Mouse (Mus musculus) liver, embryonic 14.5 days (tissue): Measurements from ENCODE around the gene Atrip. TPM values are rescaled to one million over a fixed set of nuclear protein-coding genes. Genes with fewer than 3 reads are reported as not detected.
A peak's percentile ranks its signal among the peaks of the same experiment; 100 is the strongest.

Experiments used
- ATAC-seq: fragments of 200-750 bp; cut with Nextera tagmentation; 2 replicates; pipeline ENCODE4 v1.8.0; 2017; ENCODE audit warnings: moderate number of reproducible peaks, mild to moderate bottlenecking, moderate library complexity; ENCODE audit not compliant: insufficient read depth
- DNase-seq, 3 experiments: peaks; one replicate each; pipeline ENCODE4 v3.0.0-alpha.2; 2012 to 2013; ENCODE audit warnings: low read depth in 3 of 3, low spot score in 3 of 3
- H3K27ac ChIP-seq: fragments of 300-500 bp; sonication (generic); 2 replicates; pipeline ENCODE4 v1.5.1; 2014; ENCODE audit warnings: moderate library complexity, mild to moderate bottlenecking, control low read depth, inconsistent platforms
- H3K27me3 ChIP-seq: fragments of 300-500 bp; sonication (generic); 2 replicates; pipeline ENCODE4 v1.6.1; 2014; ENCODE audit warnings: mild to moderate bottlenecking, low read length, moderate library complexity; ENCODE audit not compliant: control insufficient read depth, insufficient read depth
- H3K36me3 ChIP-seq: fragments of 300-500 bp; sonication (generic); replicated peaks from 2 replicates; pipeline ENCODE4 v1.6.1; 2014; ENCODE audit warnings: low read depth; ENCODE audit not compliant: control insufficient read depth, insufficient read depth
- H3K4me1 ChIP-seq, 2 experiments: fragments of 200-500 bp in 1 of 2; fragments of 300-500 bp in 1 of 2; sonication (generic) in 1 of 2; replicated peaks; 2 replicates each; pipeline ENCODE4 v1.6.1; 2012 to 2014; ENCODE audit warnings: antibody characterized with exemption in 1 of 2, inconsistent platforms in 1 of 2, low read length in 1 of 2; ENCODE audit not compliant: control insufficient read depth in 2 of 2, insufficient read depth in 2 of 2
- H3K4me2 ChIP-seq: fragments of 300-500 bp; sonication (generic); 2 replicates; pipeline ENCODE4 v1.6.1; 2014; ENCODE audit warnings: low read depth, mild to moderate bottlenecking, control low read depth, moderate library complexity
- H3K4me3 ChIP-seq, 2 experiments: fragments of 200-500 bp in 1 of 2; fragments of 300-500 bp in 1 of 2; sonication (generic) in 1 of 2; 2 replicates each; pipeline ENCODE4 v1.5.1; 2012 to 2014; ENCODE audit warnings: low read depth in 2 of 2, low read length in 2 of 2, mild to moderate bottlenecking in 2 of 2, control low read depth in 1 of 2, inconsistent platforms in 1 of 2, moderate library complexity in 1 of 2; ENCODE audit not compliant: insufficient read depth in 1 of 2
- H3K9ac ChIP-seq: fragments of 300-500 bp; sonication (generic); replicated peaks from 2 replicates; pipeline ENCODE4 v1.6.1; 2014; ENCODE audit warnings: mild to moderate bottlenecking, control low read depth, moderate library complexity
- H3K9me3 ChIP-seq: fragments of 300-500 bp; sonication (generic); 2 replicates; pipeline ENCODE4 v1.6.1; 2016; ENCODE audit warnings: low read length, mixed read lengths; ENCODE audit not compliant: control insufficient read depth
- CTCF ChIP-seq: IDR thresholded peaks from 2 replicates; pipeline ENCODE4 v1.5.1; 2016; ENCODE audit warnings: antibody characterized with exemption, low read depth, control low read depth
- EP300 ChIP-seq: IDR thresholded peaks from 2 replicates; pipeline ENCODE4 v1.6.1; 2016; ENCODE audit warnings: antibody characterized with exemption, low read depth
- WGBS: fragments of 180-500 bp; shearing (Covaris S2); extraction: QIAGEN DNeasy Blood & Tissue Kit; methylation state at CpG from one replicate; pipeline ENCODE4 v1.1.7; 2014; ENCODE audit not compliant: insufficient replicate concordance; 5-methylcytosine and 5-hydroxymethylcytosine counted together
- polyA plus RNA-seq, 2 experiments: library from polyadenylated mRNA; depleted of rRNA in 1 of 2; stranded (reverse) in 1 of 2; unstranded in 1 of 2; fragments of >200 nt; fragmentation: Nextera tagmentation in 1 of 2; extraction: Ambion mirVana in 1 of 2; gene quantifications; 2 replicates each; pipeline versions ENCODE4 v1.2.1 to v1.2.3; 2012 to 2014

The Atrip gene
- polyA plus RNA-seq, 2 experiments: 6.5 to 9.0 TPM

GRCm38 (mm10) chr9:109060184-109060897, 13.6 kb downstream of the Atrip start:
- no peak for ATAC-seq
- H3K9me3 ChIP-seq: no peaks in the 10 kb centered on the region
- peaks cover 16% of the 10 kb centered on the region for H3K36me3 ChIP-seq
- H3K4me1 ChIP-seq: peaks cover 4 to 7% of the 10 kb centered on the region in 2 experiments; a peak in 2 of 4 replicates
- no peak overlapping the region for H3K27ac ChIP-seq
- H3K27me3 ChIP-seq: no peaks in the 10 kb centered on the region
- DNase-seq: no peak
- no peak overlapping the region; a peak in 1 of 4 replicates for H3K4me3 ChIP-seq
- H3K9ac ChIP-seq: no peak overlapping the region
- TF ChIP-seq EP300 (no peak), CTCF (no peak)
- no peak overlapping the region for H3K4me2 ChIP-seq
- WGBS: 86% methylated on average over 16 of the region's 16 CpGs

GRCm38 (mm10) chr9:109059136-109059903, 14.6 kb downstream of the Atrip start, which contains the start of gene Trex1:
Gene Trex1, minus strand, starts transcription at chr9:109059734.
- peak within 1 kb of the TSS; percentile 73 for H3K9ac ChIP-seq

GRCm38 (mm10) chr9:109058006-109058765, 15.7 kb downstream of the Atrip start:
- Histone ChIP-seq H3K36me3 (peaks cover 10% of the 10 kb centered on the region), H3K27ac (no peak overlapping the region), H3K4me3 (no peak overlapping the region), H3K4me2 (peak overlapping the region; percentile 95), H3K9me3 (no peaks in the 10 kb centered on the region), H3K4me1 (peaks cover 4 to 13% of the 10 kb centered on the region in 2 experiments; a peak in 2 of 4 replicates), H3K9ac (no peak overlapping the region), H3K27me3 (no peaks in the 10 kb centered on the region)
- no peak for ATAC-seq
- 87% methylated on average over 19 of the region's 19 CpGs for WGBS
- no peak for DNase-seq
- no peak for TF ChIP-seq CTCF
- no peak for TF ChIP-seq EP300

More at GRCm38 (mm10) chr9:109059136-109059903, 14.6 kb downstream of the Atrip start, which contains the start of gene Trex1:
- TF ChIP-seq EP300: no peak
- TF ChIP-seq CTCF: peak; percentile 99
- WGBS: 2% methylated on average over 15 of the region's 15 CpGs
- H3K4me1 ChIP-seq: peaks cover 4 to 12% of the 10 kb centered on the region in 2 experiments; a peak in 2 of 4 replicates
- ATAC-seq: peak; percentile 96
- DNase-seq: peak; percentile 71 to 83 (median 76)
- peaks cover 13% of the 10 kb centered on the region for H3K36me3 ChIP-seq
- no peaks in the 10 kb centered on the region for H3K9me3 ChIP-seq
- H3K27me3 ChIP-seq: no peaks in the 10 kb centered on the region
- peak within 1 kb of the TSS; percentile 95 for H3K4me2 ChIP-seq
- H3K27ac ChIP-seq: peak within 1 kb of the TSS; percentile 87
- H3K4me3 ChIP-seq: peak within 1 kb of the TSS; percentile 58 to 62

- DNase-seq: no peak
- no peak overlapping the region for H3K4me3 ChIP-seq
- TF ChIP-seq CTCF: no peak
- TF ChIP-seq EP300: no peak
- H3K27ac ChIP-seq: no peak overlapping the region
- no peaks in the 10 kb centered on the region for H3K27me3 ChIP-seq
- H3K9me3 ChIP-seq: no peaks in the 10 kb centered on the region
- peaks cover 5% of the 10 kb centered on the region for H3K36me3 ChIP-seq
- H3K4me2 ChIP-seq: no peak overlapping the region; the same call in 1 of the 2 replicates
- WGBS: 79% methylated on average over 5 of the region's 5 CpGs
- ATAC-seq: no peak
- H3K4me1 ChIP-seq: peaks cover 4 to 13% of the 10 kb centered on the region in 2 experiments; a peak in 2 of 4 replicates
- H3K9ac ChIP-seq: no peak overlapping the region
Measured at GRCm38 (mm10) chr9:109057543-109057942, 16.4 kb downstream of the Atrip start.
